Mouse (Mus musculus): ENCODE measurements at regions not wholly inside any gene's neighbourhood (a gene's known extent, or its start where the extent isn't known, plus 50 kb on each side); places are given as distances from the start of the nearest gene placed in this dataset.

DNA sequence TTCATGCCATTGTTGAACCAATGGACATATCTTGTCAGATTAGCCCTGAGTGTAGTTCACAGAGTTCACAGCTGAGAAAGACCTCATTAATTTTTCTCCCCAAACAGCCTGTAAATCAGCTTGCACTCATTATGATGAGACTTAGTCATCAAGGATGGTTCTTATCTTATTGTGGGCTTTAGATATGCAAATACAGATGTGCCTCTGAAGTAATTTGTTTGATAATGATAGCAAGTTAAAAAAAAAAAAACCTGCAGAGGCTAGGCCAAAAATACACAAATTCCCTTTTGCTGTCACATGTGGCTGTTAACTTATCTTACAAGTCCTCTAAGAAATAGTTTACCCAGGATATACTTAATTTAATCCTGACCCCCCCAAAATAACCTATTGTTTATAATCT, 1215.5 kb upstream of the Adgrl2 start:
- no peak for DNase-seq
- H3K4me1 ChIP-seq (ENCODE audit: control insufficient read depth, insufficient read depth, low read length) = no peaks in the 10 kb centered on the region
- TF ChIP-seq CTCF (IDR thresholded peaks at IDR 0.05; ENCODE audit: insufficient read depth, low read length) (no peak), POLR2A (IDR thresholded peaks at IDR 0.05; ENCODE audit: borderline replicate concordance, extremely low read depth, low read depth, low read length) (no peak)
- H3K4me3 ChIP-seq (replicated peaks; ENCODE audit: extremely low read depth, low read depth, low read length) = no peak overlapping the region

DNA sequence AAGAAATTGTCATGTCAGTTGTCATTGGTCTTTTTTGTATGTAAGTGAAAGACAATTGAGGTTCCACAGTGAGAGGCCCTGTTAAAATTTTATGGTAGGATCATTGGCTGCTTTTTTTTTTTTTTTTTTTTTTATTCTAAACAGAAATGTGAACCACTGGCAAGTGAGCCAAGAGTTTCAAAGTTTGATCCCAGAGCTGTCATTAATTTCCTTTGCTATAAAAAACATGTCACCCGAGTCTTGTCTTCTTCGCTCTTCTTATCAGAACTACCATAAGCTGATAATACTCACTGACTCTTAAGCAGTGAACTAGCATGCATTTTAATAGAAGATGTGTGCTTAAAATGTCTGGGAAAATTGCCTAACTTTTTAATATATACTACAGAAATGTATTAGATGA, 1204.4 kb upstream of the Adgrl4 start:
- TF ChIP-seq POLR2A (IDR thresholded peaks at IDR 0.05; ENCODE audit: borderline replicate concordance, extremely low read depth, low read depth, low read length) (no peak), CTCF (IDR thresholded peaks at IDR 0.05; ENCODE audit: insufficient read depth, low read length) (no peak)
- DNase-seq = no peak
- H3K4me1 ChIP-seq (ENCODE audit: control insufficient read depth, insufficient read depth, low read length) = no peaks in the 10 kb centered on the region
- H3K4me3 ChIP-seq (replicated peaks; ENCODE audit: extremely low read depth, low read depth, low read length) = no peak overlapping the region
- WGBS = 59% methylated on average over 2 of the region's 2 CpGs

DNA sequence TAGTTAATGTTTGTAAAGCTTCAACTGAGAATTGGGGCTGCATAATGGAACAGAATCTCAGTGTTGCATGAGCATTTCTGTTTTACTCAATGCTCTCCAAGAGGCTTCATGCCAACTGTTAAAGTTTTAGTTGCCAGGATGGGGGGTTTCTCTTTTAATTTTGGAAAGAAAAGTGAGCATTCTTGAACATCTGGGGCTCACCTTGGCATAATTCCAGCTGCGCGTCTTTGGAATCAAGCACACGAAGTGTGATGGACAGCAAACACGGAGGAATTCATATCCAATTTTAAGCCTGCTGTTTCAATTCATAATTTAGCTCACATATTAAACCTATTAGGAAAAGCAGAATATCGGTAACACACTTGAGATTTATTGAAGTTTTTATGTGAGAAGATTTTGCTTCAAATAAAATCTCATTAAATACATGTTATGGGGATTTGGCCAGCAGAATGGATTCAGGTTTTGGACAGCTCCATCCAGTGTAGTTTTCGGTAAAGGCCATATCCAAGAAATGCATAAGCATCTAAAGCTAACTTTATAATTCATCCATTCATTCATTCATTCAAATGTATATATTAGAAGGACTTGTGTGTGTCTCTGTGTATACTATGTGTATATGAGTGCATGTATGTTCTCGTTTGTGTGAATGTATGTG, 1200.6 kb upstream of the Adgrl4 start:
- H3K4me1 ChIP-seq (ENCODE audit: control insufficient read depth, insufficient read depth, low read length) = no peaks in the 10 kb centered on the region
- no peak overlapping the region for H3K4me3 ChIP-seq (replicated peaks; ENCODE audit: extremely low read depth, low read depth, low read length)
- DNase-seq = no peak
- no peak for TF ChIP-seq CTCF (IDR thresholded peaks at IDR 0.05; ENCODE audit: insufficient read depth, low read length)
- TF ChIP-seq POLR2A (IDR thresholded peaks at IDR 0.05; ENCODE audit: borderline replicate concordance, extremely low read depth, low read depth, low read length) = no peak
- WGBS = 67% methylated on average over 7 of the region's 7 CpGs

DNA sequence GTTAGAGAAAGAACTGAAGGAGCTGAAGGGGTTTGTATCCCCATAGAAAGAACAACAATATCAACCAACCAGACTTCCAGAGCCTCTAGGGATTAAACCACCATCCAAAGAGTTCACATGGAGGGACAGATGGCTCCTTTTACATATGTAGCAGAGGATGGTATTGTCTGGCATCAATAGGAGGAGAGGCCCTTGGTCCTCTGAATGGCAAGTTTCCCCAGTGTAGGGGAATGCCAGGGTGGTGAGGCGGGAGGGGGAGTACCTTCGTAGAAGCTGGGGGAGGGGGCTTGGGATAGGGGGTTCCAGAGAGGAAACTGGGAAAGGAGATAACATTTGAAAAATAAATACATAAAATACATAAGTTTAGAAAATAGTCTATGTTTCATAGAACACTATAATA, 1162.6 kb upstream of the Adgrl4 start:
- DNase-seq = no peak
- WGBS = 87% methylated on average over 2 of the region's 2 CpGs
- TF ChIP-seq CTCF (IDR thresholded peaks at IDR 0.05; ENCODE audit: insufficient read depth, low read length) = no peak
- TF ChIP-seq POLR2A (IDR thresholded peaks at IDR 0.05; ENCODE audit: borderline replicate concordance, extremely low read depth, low read depth, low read length) = no peak
- H3K4me3 ChIP-seq (replicated peaks; ENCODE audit: extremely low read depth, low read depth, low read length) = no peak overlapping the region
- no peaks in the 10 kb centered on the region for H3K4me1 ChIP-seq (ENCODE audit: control insufficient read depth, insufficient read depth, low read length)

DNA sequence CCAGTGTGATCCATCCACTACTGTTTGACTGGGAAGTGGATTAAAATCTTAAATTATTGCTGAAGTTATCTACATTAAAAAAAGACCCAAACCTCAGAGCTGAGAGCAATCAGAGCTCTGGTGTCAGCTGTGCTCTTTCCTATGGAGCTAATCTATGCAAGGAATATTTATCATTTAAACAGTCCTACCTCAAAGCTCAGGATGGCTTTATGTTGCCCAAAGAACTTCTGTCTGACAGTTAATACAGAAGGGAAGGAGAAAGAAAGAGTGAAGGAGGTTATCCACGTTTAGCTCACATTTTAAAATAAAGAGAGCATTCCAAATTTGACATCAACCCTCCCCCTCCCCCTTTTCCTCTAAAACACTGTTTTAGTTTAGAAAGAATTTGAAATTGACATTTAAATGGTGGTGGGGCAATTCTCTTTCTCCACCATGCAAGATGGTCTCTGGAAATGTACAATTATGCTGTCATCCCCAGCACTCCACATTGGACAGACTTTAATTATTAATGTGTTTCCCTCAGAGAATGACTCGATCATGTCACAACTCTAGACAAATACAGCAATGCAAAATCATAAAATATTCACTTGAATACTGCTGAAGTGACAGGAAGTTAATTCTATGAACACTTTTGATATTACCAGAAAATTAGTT, 1141.5 kb upstream of the Adgrl4 start:
- TF ChIP-seq POLR2A (IDR thresholded peaks at IDR 0.05; ENCODE audit: borderline replicate concordance, extremely low read depth, low read depth, low read length) (no peak), CTCF (IDR thresholded peaks at IDR 0.05; ENCODE audit: insufficient read depth, low read length) (no peak)
- Histone ChIP-seq H3K4me1 (ENCODE audit: control insufficient read depth, insufficient read depth, low read length) (no peaks in the 10 kb centered on the region), H3K4me3 (replicated peaks; ENCODE audit: extremely low read depth, low read depth, low read length) (no peak overlapping the region)
- no peak for DNase-seq
- WGBS = 59% methylated on average over 2 of the region's 2 CpGs

DNA sequence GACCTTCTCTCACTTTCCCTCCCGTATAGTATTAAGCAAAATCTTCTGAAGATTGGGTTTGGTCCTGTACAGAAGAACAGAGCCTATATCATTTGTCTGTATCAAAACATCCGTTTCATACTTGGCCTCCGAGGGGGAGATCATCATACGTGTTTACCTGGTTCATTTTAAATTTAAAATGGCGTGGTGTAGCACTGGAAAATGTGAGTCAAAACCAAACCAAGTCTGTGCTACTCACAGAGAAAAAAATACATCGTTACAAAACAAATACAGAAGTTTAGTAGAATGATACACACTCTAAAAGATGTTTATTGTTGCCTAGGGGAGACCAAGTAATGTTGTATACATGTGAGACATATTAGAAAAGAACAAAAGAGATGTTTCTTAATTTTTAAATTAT, 1108.9 kb upstream of the Adgrl4 start:
- no peaks in the 10 kb centered on the region for H3K4me1 ChIP-seq (ENCODE audit: control insufficient read depth, insufficient read depth, low read length)
- no peak for DNase-seq
- WGBS = 79% methylated on average over 6 of the region's 6 CpGs
- no peak overlapping the region for H3K4me3 ChIP-seq (replicated peaks; ENCODE audit: extremely low read depth, low read depth, low read length)
- TF ChIP-seq POLR2A (IDR thresholded peaks at IDR 0.05; ENCODE audit: borderline replicate concordance, extremely low read depth, low read depth, low read length) = no peak
- no peak for TF ChIP-seq CTCF (IDR thresholded peaks at IDR 0.05; ENCODE audit: insufficient read depth, low read length)

DNA sequence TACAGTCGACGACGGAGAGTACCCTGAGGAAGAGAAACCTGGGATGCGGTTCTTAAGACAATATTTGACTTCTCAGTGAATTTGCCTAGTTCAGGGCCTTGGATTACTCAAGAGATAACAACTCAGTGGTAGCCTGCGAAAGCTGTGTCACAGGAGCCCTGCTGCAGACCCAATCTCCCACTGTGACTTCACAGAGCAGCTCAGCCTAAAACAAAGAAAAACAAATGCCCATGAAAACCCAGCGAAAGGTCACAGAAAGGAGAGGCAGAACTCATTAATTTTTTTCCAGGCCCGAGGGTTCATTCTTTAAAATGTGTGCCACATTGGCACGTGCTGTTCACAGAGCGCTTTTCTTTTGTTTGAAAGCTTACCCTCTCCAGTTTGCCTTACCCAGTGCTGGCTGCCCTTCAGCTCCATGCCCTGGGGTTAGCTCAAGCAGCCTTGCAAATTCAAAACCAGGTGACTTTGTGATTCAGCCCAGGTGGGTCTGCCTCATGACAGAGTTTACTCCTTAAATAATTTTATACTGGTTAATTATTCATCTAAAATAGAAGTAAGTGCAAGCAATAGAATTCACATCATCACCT, 1085.5 kb upstream of the Adgrl4 start:
- H3K4me1 ChIP-seq (ENCODE audit: control insufficient read depth, insufficient read depth, low read length) = no peaks in the 10 kb centered on the region
- 52% methylated on average over 9 of the region's 9 CpGs for WGBS
- DNase-seq = no peak
- TF ChIP-seq CTCF (IDR thresholded peaks at IDR 0.05; ENCODE audit: insufficient read depth, low read length) (no peak), POLR2A (IDR thresholded peaks at IDR 0.05; ENCODE audit: borderline replicate concordance, extremely low read depth, low read depth, low read length) (no peak)
- no peak overlapping the region for H3K4me3 ChIP-seq (replicated peaks; ENCODE audit: extremely low read depth, low read depth, low read length)

DNA sequence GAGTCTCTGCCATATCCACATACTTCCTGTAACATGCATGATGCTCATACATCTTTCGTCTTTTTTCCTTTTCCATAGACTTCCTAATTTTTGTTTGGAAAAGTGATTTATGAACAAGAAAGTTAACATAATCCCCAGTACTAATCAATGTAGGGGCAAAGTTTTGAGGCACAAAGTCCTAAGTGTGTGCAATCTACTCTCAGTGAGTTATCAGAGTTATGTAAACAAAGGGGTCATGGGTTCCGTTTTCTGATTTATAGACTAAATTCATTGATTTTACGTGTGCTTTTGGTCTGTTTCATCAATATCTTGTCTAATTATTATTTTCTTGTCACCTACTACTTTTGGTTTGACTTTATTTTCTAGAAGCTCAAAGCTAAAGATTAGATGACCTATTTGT, 1071.9 kb upstream of the Adgrl4 start:
- 66% methylated on average over 3 of the region's 3 CpGs for whole genome bisulfite sequencing
- H3K4me3 ChIP-seq (replicated peaks; ENCODE audit: extremely low read depth, low read depth, low read length) = no peak overlapping the region
- DNase-seq = no peak
- TF ChIP-seq CTCF (IDR thresholded peaks at IDR 0.05; ENCODE audit: insufficient read depth, low read length) (no peak), POLR2A (IDR thresholded peaks at IDR 0.05; ENCODE audit: borderline replicate concordance, extremely low read depth, low read depth, low read length) (no peak)
- no peaks in the 10 kb centered on the region for H3K4me1 ChIP-seq (ENCODE audit: control insufficient read depth, insufficient read depth, low read length)

DNA sequence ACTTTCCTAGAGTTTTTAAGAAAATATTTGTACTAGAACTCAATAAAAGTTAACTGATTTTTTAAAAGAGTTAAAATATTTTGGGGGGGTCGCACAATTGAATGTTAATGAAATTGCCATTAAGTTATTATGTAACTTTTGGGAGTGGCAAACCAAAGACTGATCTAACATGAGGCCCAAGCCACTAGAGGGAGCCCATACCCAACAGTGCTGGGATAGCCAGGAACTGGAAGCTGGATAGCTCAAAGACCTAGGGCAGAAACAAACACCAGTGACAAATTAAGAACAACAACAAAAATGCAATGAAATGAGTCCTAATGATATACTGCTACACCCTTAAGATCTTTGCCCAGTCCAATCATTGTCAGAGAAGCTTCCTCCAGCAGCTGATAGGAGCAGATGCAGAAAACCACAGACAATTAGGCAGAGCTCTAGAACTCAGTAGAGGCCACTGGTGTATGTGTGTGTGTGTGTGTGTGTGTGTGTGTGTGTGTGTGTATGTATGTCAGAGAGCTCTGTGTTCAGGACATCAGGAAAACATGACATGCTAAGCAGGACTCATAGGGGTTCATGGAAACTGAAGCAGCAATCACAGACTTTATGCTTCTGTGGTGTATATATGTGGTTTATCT, 1052.6 kb upstream of the Adgrl4 start:
- 9% methylated on average over 1 of the region's 1 CpGs for WGBS
- DNase-seq = no peak
- H3K4me3 ChIP-seq (replicated peaks; ENCODE audit: extremely low read depth, low read depth, low read length) = no peak overlapping the region
- TF ChIP-seq POLR2A (IDR thresholded peaks at IDR 0.05; ENCODE audit: borderline replicate concordance, extremely low read depth, low read depth, low read length) = no peak
- TF ChIP-seq CTCF (IDR thresholded peaks at IDR 0.05; ENCODE audit: insufficient read depth, low read length) = peak; percentile 56
- H3K4me1 ChIP-seq (ENCODE audit: control insufficient read depth, insufficient read depth, low read length) = no peaks in the 10 kb centered on the region
